Mouse (Mus musculus): ENCODE data around the gene Fbf1. TPM values are rescaled to one million over a fixed set of nuclear protein-coding genes. Genes with fewer than 3 reads are reported as not detected.
A peak's percentile ranks its signal among the peaks of the same experiment; 100 is the strongest.

The Fbf1 gene
- polyA plus RNA-seq, 1 experiment from 2014 or later: 22.0 TPM

DNA sequence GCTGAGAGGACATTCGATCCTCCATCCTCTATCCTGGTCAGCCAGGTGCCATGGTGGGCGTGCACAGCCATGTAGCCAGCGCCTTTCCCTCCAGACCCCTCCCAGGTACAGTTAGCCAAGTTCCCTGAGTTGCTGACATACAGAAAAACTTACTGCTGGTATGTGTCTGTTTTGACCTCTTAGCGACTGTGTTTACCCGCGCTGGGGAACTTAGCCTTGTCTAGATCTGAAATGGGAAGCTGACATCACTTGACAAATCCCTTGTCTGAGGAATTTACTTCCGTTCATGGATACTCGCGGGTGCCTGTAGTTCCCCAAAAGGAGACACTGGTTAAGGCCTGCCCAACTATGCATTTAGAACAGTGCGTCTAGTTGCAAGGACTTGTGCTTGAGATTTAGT is 57.4 kb downstream of the Fbf1 start:
- peak overlapping the region; percentile 56 for H3K4me3 ChIP-seq (replicated peaks)
- peaks cover 41% of the 10 kb centered on the region for H3K27me3 ChIP-seq (replicated peaks)
- H3K27ac ChIP-seq: 0 out of 2 replicates have a peak overlapping the region, but pooled peaks have one; percentile 48
- peaks cover 47% of the 10 kb centered on the region for H3K4me1 ChIP-seq (replicated peaks)
- peak overlapping the region; percentile 57 for H3K9ac ChIP-seq
- no peaks in the 10 kb centered on the region for H3K36me3 ChIP-seq
- peak overlapping the region; percentile 88 for H3K4me2 ChIP-seq (replicated peaks)
- no peak for ATAC-seq
- WGBS: 18% methylated on average over 10 of the region's 10 CpGs
- H3K9me3 ChIP-seq: no peaks in the 10 kb centered on the region

DNA sequence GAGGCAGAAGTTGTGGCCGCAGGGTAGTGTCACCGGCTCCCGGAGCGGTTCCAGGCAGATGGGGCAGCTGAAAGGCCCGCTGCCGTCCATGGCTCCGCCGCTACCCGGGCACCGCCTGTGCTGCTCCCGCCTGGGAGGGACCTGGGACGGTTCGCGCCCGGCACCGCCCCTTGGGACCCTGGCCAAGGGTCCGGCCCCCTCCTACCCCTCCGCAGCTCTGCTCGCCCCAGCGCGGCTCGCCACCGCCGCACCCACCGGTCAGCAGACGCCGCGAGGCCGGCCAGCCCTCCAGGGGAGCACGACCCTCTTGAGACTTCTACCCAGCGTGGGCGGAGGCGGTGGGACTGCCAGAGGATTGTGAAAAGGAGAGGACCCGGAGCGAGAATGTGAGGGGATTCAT is 57.8 kb downstream of the Fbf1 start:
- Histone ChIP-seq H3K9me3 (no peaks in the 10 kb centered on the region), H3K9ac (peak overlapping the region; percentile 57), H3K27ac (peak overlapping the region; percentile 48; the same call in 1 of the 2 replicates), H3K4me2 (replicated peaks) (peak overlapping the region; percentile 88), H3K4me1 (replicated peaks) (peaks cover 47% of the 10 kb centered on the region), H3K36me3 (no peaks in the 10 kb centered on the region), H3K27me3 (replicated peaks) (peaks cover 41% of the 10 kb centered on the region), H3K4me3 (replicated peaks) (peak overlapping the region; percentile 56)
- under 1% methylated on average over 35 of the region's 35 CpGs for WGBS
- ATAC-seq: peak; percentile 48

DNA sequence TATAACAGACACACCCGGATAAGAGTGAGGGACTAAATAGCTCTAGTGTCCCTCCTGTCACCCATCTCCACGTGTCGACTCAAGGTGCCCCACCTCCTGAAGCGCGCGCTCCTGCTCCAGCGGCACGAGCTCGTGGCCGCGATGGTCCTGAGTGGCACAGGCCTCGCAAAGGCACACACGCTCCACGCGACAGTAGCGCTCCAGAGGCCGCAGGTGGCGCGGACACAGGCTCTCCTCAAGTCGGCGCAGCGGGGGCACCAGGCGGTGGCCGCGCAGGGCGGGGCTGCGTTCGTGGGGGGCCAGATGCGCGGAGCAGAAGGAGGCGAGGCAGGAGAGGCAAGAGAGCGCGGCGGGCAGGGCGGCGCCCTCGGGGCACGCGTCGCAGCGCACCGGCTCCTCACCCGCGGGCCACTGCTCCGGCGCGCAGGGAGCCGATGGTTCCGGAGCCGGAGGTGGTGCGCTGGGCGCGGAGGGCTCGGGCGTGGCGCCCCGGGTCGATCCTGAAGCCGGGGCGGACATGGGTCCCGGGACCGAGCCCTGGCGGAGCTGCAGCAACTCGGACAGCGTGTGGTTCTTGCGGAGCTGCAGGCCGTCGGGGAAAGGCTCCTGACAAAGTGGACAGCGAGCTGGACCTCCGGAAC is 58.4 kb downstream of the Fbf1 start:
- 1% methylated on average over 67 of the region's 70 CpGs for WGBS
- no peaks in the 10 kb centered on the region for H3K36me3 ChIP-seq
- peak overlapping the region; percentile 48; the same call in 1 of the 2 replicates for H3K27ac ChIP-seq
- H3K9me3 ChIP-seq: no peaks in the 10 kb centered on the region
- H3K4me2 ChIP-seq (replicated peaks): peak overlapping the region; percentile 88
- H3K9ac ChIP-seq: peak overlapping the region; percentile 57
- H3K27me3 ChIP-seq (replicated peaks): peaks cover 41% of the 10 kb centered on the region
- H3K4me3 ChIP-seq (replicated peaks): peak overlapping the region; percentile 56
- H3K4me1 ChIP-seq (replicated peaks): peaks cover 49% of the 10 kb centered on the region
- ATAC-seq: peak; percentile 21; the same call in 1 of the 2 replicates

DNA sequence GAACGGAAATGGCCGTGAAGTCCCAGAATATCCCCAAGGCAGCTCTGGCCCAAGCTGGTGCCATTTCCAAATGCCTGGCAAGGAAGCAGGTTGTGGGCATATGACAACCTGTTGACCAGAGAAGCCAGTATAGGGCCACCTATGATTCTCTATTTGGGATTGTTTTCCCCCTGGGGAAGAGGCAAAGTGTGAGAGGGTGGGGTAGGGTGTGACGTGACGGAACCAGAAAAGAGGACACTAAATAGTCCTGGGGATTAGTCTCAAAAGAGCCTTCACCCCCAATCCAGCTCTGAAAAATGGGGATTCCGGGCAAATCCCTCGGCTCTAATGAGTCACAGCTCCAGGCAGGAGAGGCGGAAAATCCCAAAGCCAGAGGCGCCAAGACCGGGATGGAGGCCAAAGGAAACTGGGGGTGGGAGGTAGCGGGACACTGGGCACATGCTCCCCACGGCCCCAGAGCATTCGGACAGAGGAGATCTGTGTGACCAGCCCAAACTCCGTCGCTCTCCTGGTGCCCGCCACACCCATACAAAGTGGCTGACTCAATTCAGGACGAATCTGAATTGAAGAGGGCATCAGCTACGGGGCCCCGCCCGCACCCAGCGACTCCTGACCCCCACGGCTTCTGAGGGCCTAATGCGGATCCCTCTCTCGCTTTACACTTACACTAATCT is 59.4 kb downstream of the Fbf1 start:
- Histone ChIP-seq H3K27ac (0 out of 2 replicates have a peak overlapping the region, but pooled peaks have one; percentile 13), H3K4me2 (replicated peaks) (peak overlapping the region; percentile 88), H3K9ac (0 out of 2 replicates have a peak overlapping the region, but pooled peaks have one; percentile 17), H3K4me1 (replicated peaks) (peaks cover 58% of the 10 kb centered on the region), H3K4me3 (replicated peaks) (peak overlapping the region; percentile 56), H3K27me3 (replicated peaks) (peaks cover 41% of the 10 kb centered on the region), H3K36me3 (no peaks in the 10 kb centered on the region), H3K9me3 (no peaks in the 10 kb centered on the region)
- WGBS: 15% methylated on average over 23 of the region's 23 CpGs
- ATAC-seq: no peak

DNA sequence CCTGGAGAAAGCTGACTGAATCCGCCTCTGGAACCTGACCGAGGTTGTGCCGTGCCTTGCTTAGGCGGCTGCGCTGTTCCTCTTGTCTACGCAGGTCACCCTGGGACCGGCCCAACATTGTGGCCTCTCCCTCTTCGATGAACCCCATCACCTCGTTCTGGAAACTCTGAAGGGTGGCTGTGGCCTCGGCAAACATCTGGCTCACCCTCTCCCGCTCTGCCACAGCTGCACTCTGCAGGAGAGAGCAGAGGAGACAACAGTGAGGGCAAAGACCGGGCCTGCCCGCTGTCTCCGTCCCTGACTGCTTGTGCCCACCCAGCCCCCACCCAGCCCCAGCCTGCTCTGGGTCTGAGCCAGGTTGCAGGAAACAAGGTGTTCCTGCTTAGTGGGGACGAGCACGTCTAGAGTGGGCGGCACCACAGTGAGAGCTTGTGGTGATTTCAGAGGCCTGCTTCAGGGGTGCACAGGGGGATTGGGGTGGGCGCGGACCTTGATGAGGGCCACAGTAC is 60.1 kb downstream of the Fbf1 start:
- Histone ChIP-seq H3K4me1 (replicated peaks) (peaks cover 66% of the 10 kb centered on the region), H3K9me3 (no peaks in the 10 kb centered on the region), H3K4me3 (replicated peaks) (peak overlapping the region; percentile 56), H3K4me2 (replicated peaks) (peak overlapping the region; percentile 88), H3K36me3 (no peaks in the 10 kb centered on the region), H3K27ac (no peak overlapping the region), H3K27me3 (replicated peaks) (peaks cover 41% of the 10 kb centered on the region), H3K9ac (peak overlapping the region; percentile 17)
- no peak for ATAC-seq
- WGBS: 37% methylated on average over 19 of the region's 19 CpGs

DNA sequence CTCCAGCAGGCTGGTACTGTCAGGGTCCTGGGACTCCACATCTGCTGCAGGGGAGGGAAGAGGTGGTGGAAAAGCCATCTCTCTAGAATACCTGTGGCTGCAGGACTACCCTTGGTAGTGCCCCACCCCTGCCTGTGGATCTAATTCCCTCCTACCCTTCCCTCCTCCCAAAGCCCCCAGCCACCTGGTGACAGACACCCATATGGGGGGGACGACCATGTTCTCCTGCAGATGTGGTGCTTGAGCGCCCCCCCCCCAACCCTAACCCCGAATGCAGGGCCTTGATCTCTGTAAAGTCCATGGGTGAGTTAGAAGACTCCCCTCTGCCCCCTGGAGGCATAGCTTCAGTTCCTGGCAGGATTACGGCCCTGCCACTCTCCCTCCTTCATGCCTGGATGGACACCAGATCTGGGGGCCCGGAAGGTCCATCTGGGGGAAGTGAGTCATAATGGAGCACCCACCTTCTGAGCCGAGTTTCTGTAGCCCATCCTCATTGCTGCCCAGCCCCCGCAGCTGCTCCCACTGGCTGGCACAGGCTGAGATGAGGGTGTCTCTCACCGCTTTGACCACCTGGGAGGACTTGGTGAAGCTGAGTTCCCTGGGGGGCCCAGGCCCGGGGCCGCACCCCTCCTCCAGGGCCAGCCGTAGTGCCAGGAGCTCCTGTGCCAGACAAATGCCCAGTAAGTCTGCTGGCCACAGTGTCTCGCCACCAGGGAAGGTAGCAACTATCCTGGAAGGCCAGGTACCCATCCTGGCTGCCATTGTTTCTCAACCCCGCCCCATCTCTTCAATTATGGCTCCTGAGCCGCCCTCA is 60.8 kb downstream of the Fbf1 start:
- Histone ChIP-seq H3K27me3 (replicated peaks) (peaks cover 41% of the 10 kb centered on the region), H3K27ac (no peak overlapping the region), H3K4me1 (replicated peaks) (peaks cover 70% of the 10 kb centered on the region), H3K4me2 (replicated peaks) (peak overlapping the region; percentile 88), H3K9me3 (no peaks in the 10 kb centered on the region), H3K36me3 (no peaks in the 10 kb centered on the region), H3K9ac (peak overlapping the region; percentile 17; the same call in 1 of the 2 replicates), H3K4me3 (replicated peaks) (peak overlapping the region; percentile 56; the same call in 1 of the 2 replicates)
- 46% methylated on average over 14 of the region's 14 CpGs for WGBS
- ATAC-seq: no peak

DNA sequence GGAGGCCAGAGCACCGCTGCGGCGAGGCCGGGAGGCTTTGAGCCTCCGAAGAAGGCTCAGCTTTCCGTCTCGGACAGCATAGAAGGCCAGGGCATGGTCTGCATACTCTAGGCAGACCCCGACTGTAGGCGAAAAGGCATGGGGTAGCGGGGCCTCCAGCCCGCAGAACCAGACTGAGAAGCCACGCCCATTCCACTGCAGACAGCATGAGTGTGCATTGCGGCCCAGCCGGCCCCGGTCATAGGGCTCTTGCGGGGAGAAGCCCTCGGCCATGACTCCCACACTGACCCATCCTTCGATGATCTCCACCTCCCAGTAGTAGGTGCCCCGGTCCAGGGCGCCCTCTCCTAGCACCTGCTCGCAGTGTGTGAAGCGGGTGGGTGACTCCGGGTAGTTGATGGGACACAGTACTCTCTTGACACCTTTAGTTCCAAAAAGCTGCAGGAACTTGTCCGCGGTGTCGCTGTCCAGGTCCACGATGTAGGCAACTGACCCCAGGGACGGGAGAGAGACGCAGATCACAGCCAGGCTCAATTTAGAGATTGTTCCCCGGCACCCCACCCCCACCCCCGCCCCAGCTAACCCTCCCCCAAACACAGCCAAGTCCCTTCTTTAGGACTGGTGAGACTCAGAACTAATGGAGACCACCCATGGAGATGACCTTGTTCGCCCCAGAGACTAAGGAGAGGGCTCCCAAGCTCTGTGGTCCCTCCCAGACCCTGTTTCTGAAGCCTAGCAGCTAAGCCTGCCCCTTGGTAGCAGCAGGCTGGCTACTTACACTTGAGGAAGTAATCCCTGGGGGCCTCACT is 61.6 kb downstream of the Fbf1 start:
- Histone ChIP-seq H3K4me2 (replicated peaks) (peak overlapping the region; percentile 52), H3K9me3 (no peaks in the 10 kb centered on the region), H3K36me3 (no peaks in the 10 kb centered on the region), H3K27ac (no peak overlapping the region), H3K27me3 (replicated peaks) (peaks cover 41% of the 10 kb centered on the region), H3K9ac (peak overlapping the region; percentile 23; the same call in 1 of the 2 replicates), H3K4me3 (replicated peaks) (no peak overlapping the region), H3K4me1 (replicated peaks) (peaks cover 78% of the 10 kb centered on the region)
- peak; percentile 5; the same call in 1 of the 2 replicates for ATAC-seq
- 29% methylated on average over 32 of the region's 32 CpGs for whole genome bisulfite sequencing

DNA sequence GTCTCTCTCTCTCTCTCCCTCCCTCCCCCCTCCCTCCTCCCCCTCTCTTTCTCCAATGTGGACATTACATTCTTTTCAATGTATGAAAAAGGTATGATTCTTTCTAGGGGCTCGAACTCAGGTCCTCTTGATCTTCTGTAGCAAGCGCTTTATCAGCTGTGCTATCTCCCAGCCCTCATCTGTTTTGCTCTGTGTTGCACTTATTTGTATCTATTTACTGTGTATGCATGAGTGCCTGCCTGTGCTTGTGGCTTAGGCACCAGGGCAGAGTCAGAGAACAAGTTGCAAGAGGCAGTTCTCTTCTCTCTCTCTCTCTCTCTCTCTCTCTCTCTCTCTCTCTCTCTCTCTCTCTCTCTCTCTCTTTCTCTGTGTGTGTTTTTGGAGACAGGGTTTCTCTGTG is 62.9 kb downstream of the Fbf1 start:
- H3K4me2 ChIP-seq (replicated peaks): no peak overlapping the region
- H3K9ac ChIP-seq: no peak overlapping the region
- peaks cover 86% of the 10 kb centered on the region for H3K4me1 ChIP-seq (replicated peaks)
- H3K9me3 ChIP-seq: no peaks in the 10 kb centered on the region
- peaks cover 32% of the 10 kb centered on the region for H3K27me3 ChIP-seq (replicated peaks)
- H3K36me3 ChIP-seq: no peaks in the 10 kb centered on the region
- no peak overlapping the region for H3K27ac ChIP-seq
- H3K4me3 ChIP-seq (replicated peaks): no peak overlapping the region
- 90% methylated on average over 2 of the region's 2 CpGs for WGBS
- no peak for ATAC-seq

DNA sequence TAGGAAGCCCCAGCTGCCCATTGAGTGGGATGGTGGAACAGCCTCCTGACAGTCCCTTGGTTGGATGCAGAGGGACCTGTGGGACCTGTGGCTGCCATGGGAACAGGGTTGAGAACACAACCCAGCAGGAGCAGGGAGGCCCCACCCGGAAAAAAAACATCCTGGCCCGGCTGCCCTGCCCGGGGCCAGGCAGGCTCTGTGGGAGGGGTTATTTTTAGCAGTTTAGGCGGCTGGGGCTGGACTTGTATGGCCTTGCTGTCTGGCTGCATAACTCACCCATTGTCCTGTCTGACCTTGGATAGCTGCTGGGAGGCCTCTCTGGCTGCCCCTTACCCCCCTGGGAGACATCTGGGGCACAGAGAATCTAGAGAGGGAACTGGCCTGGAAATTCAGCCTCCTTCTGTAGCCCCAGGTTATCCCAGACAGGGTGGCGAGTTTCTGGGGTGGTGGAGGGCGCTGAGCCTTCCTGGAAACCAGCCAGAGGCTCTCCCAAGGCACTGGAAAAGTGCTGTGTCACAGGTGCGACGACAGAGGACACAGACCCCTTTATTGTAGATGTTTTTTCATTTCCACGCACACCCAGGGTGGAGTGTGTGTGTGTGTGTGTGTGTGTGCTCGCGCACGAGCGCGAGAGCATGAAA is 63.8 kb downstream of the Fbf1 start:
- H3K36me3 ChIP-seq: no peaks in the 10 kb centered on the region
- H3K4me1 ChIP-seq (replicated peaks): peaks cover 85% of the 10 kb centered on the region
- no peak overlapping the region for H3K4me3 ChIP-seq (replicated peaks)
- WGBS: 41% methylated on average over 14 of the region's 14 CpGs
- ATAC-seq: peak; percentile 60
- no peaks in the 10 kb centered on the region for H3K9me3 ChIP-seq
- H3K4me2 ChIP-seq (replicated peaks): 0 out of 2 replicates have a peak overlapping the region, but pooled peaks have one; percentile 27
- peaks cover 22% of the 10 kb centered on the region for H3K27me3 ChIP-seq (replicated peaks)
- peak overlapping the region; percentile 66 for H3K27ac ChIP-seq
- H3K9ac ChIP-seq: 0 out of 2 replicates have a peak overlapping the region, but pooled peaks have one; percentile 23

DNA sequence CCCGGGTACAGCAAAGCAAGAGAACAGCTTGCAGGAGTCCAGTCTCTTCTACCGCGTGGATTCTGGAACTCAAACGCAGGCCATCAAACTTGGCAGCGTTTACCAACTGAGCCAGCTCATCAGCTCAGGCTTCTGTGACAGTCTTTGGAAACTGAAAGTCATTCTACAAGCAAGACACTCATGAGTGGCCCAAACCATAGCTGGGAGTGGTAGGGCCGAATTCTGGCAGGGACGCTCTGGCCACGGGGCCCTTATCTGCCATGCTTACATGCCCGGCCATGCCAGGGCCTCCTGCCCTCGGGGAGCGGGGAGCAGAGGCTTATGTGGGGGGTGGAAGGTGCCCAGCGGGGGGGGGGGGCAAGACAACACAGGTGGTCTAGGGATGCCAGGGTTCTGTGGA is 64.4 kb downstream of the Fbf1 start:
- no peak overlapping the region for H3K4me2 ChIP-seq (replicated peaks)
- H3K4me3 ChIP-seq (replicated peaks): no peak overlapping the region
- H3K27ac ChIP-seq: 0 out of 2 replicates have a peak overlapping the region, but pooled peaks have one; percentile 66
- 0 out of 2 replicates have a peak overlapping the region, but pooled peaks have one; percentile 23 for H3K9ac ChIP-seq
- no peaks in the 10 kb centered on the region for H3K9me3 ChIP-seq
- ATAC-seq: no peak
- 68% methylated on average over 12 of the region's 12 CpGs for WGBS
- H3K27me3 ChIP-seq (replicated peaks): peaks cover 17% of the 10 kb centered on the region
- peaks cover 85% of the 10 kb centered on the region for H3K4me1 ChIP-seq (replicated peaks)
- no peaks in the 10 kb centered on the region for H3K36me3 ChIP-seq

DNA sequence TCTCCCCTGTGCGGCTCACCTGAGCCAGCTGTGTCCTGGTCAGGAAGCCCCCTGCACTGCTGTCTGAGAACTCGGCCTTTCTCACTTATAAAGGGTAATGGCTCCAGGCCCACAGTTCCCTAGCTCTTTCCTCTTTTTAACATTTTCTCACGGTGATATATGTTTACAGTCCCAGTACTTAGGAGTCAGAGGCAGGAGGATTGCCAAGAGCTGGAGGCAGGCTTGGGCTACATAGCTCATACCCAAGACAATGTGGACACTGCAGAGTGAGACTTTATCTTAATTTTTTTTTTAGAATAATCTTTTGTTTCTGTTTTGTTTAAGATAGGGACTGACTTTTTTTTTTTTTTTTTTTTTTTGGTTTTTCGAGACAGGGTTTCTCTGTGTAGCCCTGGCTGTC is 65.5 kb downstream of the Fbf1 start:
- peaks cover 80% of the 10 kb centered on the region for H3K4me1 ChIP-seq (replicated peaks)
- H3K4me2 ChIP-seq (replicated peaks): peak overlapping the region; percentile 20; the same call in 1 of the 2 replicates
- no peak overlapping the region for H3K4me3 ChIP-seq (replicated peaks)
- 53% methylated on average over 3 of the region's 4 CpGs for WGBS
- H3K36me3 ChIP-seq: no peaks in the 10 kb centered on the region
- H3K9me3 ChIP-seq: no peaks in the 10 kb centered on the region
- H3K9ac ChIP-seq: no peak overlapping the region
- H3K27me3 ChIP-seq (replicated peaks): peaks cover 6% of the 10 kb centered on the region
- H3K27ac ChIP-seq: peak overlapping the region; percentile 86
- no peak for ATAC-seq

Data from intestine, embryonic 15.5 days (tissue).